Mouse (Mus musculus): ENCODE results near the gene Fam102a.

- no peak for TF ChIP-seq POU5F1 (IDR thresholded peaks at IDR 0.05; ENCODE audit: borderline replicate concordance, low read length)
- no peak for TF ChIP-seq CTCF (conservative IDR thresholded peaks at IDR 0.05; ENCODE audit: low read length)
- TF ChIP-seq NANOG (IDR thresholded peaks at IDR 0.05; ENCODE audit: borderline replicate concordance, low read length) = no peak
These were observed 43.3 kb downstream of the Fam102a start for GRCm38 (mm10) chr2:32578146-32579046.

Data from E14TG2a.4 (cell line).